ENCODE assay signal across 22 mouse cellular contexts in the genomic region with DNA sequence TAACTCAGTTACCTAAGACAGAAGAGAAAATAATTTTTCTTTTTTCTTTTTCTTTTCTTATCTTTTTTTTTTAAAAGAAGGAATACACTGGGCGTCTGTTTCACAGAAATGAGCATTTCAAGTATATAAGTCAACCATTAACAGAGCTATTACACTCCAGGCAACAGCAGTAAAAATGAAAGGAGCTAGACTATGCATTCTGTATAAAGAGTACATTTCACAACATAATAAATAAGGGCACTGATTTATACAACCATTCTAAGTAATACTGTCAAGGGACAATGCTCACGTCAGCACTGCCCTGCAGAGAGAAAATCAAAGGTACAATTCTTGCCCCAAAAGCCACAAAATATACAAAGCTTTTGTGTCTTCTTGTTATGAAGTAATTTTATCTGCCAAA.
"Had no signal": no experiment of that assay in that cellular context is flagged by ENCODE, and none has a peak within 500 bp of the region (broad histone marks: within the 10 kb centered on the region; RNA-seq: fewer than 3 reads in every experiment).

No protein-coding gene starts in this region.

- H3K9ac ChIP-seq: forebrain, postnatal 0 days; heart, embryonic 13.5 days; heart, embryonic 15.5 days; hindbrain, embryonic 13.5 days; hindbrain, embryonic 15.5 days; limb, embryonic 13.5 days; limb, embryonic 15.5 days; liver, embryonic 12.5 days had no signal

- ATAC-seq: forebrain, postnatal 0 days; hindbrain, postnatal 0 days; liver, embryonic 12.5 days had no signal

- H3K4me1 ChIP-seq: hindbrain, embryonic 15.5 days; limb, embryonic 15.5 days; liver, embryonic 12.5 days had no signal

- H3K27me3 ChIP-seq: heart, embryonic 13.5 days; heart, embryonic 15.5 days; hindbrain, embryonic 13.5 days; hindbrain, embryonic 15.5 days; limb, embryonic 13.5 days; limb, embryonic 15.5 days; liver, embryonic 12.5 days had no signal

- H3K9me3 ChIP-seq: heart, embryonic 13.5 days; heart, embryonic 15.5 days; hindbrain, embryonic 13.5 days; hindbrain, embryonic 15.5 days; limb, embryonic 13.5 days; limb, embryonic 15.5 days; liver, embryonic 12.5 days had no signal

- H3K4me2 ChIP-seq: heart, embryonic 11.5 days; heart, embryonic 13.5 days; heart, embryonic 15.5 days; hindbrain, embryonic 13.5 days; hindbrain, embryonic 15.5 days; limb, embryonic 13.5 days; limb, embryonic 15.5 days; liver, embryonic 12.5 days had no signal

- H3K36me3 ChIP-seq: heart, embryonic 15.5 days; hindbrain, embryonic 15.5 days; limb, embryonic 13.5 days; limb, embryonic 15.5 days; liver, embryonic 12.5 days had no signal

- H3K27ac ChIP-seq: heart, adult 2 months; heart, embryonic 13.5 days; heart, embryonic 15.5 days; hindbrain, embryonic 13.5 days; hindbrain, embryonic 15.5 days; hindbrain, postnatal 0 days; limb, embryonic 13.5 days; limb, embryonic 15.5 days; liver, embryonic 12.5 days had no signal

- H3K4me3 ChIP-seq: heart, adult 2 months; heart, embryonic 13.5 days; heart, embryonic 15.5 days; hindbrain, embryonic 13.5 days; hindbrain, embryonic 15.5 days; limb, embryonic 13.5 days; limb, embryonic 15.5 days; liver, embryonic 12.5 days had no signal

- DNase-seq: forebrain, postnatal 0 days; gastrocnemius, postnatal 14 days; gastrocnemius, postnatal 36 days; heart, adult 2 months; heart, postnatal 14 days; heart, postnatal 36 days; kidney, adult 18-20 months; kidney, adult 8-10 months; kidney, postnatal 10 days; kidney, postnatal 25 days; kidney, postnatal 4 days; layer of hippocampus, adult 9-11 months; left cerebral cortex, postnatal 4 days had no signal
